Mouse (Mus musculus): ENCODE data around the gene Cox7a2l. TPM values are rescaled to one million over a fixed set of nuclear protein-coding genes. Genes with fewer than 3 reads are reported as not detected.

Cox7a2l gene
- 68.3 and 106 TPM in 2 replicates for polyA plus RNA-seq (2012; rRNA removed; ENCODE audit: low replicate concordance)

DNA sequence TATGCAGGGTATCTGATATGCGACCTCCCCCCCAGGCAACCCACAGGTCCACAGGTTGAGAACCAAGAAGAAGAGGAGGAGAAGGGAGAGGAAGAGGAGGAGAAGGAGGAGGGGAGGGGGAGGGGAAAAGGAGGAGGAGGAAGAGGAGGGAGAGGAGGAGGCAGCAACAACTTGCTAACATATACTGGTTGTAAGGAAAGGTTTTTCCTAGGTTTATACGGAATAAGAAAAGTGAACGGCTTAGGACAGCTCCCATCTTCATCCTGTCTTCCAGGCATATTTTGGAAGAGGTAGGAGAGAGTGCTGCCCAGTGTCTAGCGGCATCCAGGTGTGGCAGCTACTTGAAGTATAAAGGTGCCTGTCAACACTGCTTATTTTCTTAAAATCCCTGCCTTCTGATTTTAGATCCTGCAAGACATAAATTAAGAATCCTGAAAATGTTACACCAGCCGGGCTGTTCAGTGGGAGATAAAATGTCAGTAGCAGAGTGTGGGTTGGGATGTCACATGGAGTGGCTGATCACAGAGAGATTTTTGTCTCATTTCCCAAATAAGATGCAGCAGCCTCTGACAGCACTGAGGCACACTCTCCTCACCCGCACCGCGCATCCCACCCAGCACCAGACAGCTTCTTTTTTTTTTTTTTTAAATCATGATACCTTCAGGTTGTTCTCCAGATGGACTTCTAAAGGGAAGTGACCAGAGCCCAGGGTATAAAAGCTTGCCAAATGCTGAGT lies at the start of gene Cox7a2l:
Gene Cox7a2l (minus strand): TSS at position 51 of the 736 bp plus-strand sequence.

Other genes with a start within 250 kb of the Cox7a2l start
- gene Eml4, start 166.4 kb downstream of the Cox7a2l start, polyA plus RNA-seq (2012; rRNA removed; ENCODE audit: low replicate concordance), result 4.2 and 5.5 TPM in 2 replicates
- gene Kcng3, start 114.6 kb upstream of the Cox7a2l start, polyA plus RNA-seq (2012; rRNA removed; ENCODE audit: low replicate concordance), result 0.28 and 0.36 TPM in 2 replicates
- 23.4 and 26.5 TPM in 2 replicates for gene Mta3, start 188.8 kb upstream of the Cox7a2l start, polyA plus RNA-seq (2012; rRNA removed; ENCODE audit: low replicate concordance)

Data from duodenum, adult 2 months (tissue).